Mouse (Mus musculus) stomach, postnatal 0 days (tissue): ENCODE measurements around the gene Tyk2.

Experiments used
- CTCF ChIP-seq: IDR thresholded peaks from 2 replicates; pipeline ENCODE4 v1.5.1; 2016; ENCODE audit warnings: antibody characterized with exemption, low read depth, mild to moderate bottlenecking, moderate library complexity
- EP300 ChIP-seq: optimal IDR thresholded peaks from 2 replicates; pipeline ENCODE3; 2016; ENCODE audit warnings: antibody characterized with exemption

DNA sequence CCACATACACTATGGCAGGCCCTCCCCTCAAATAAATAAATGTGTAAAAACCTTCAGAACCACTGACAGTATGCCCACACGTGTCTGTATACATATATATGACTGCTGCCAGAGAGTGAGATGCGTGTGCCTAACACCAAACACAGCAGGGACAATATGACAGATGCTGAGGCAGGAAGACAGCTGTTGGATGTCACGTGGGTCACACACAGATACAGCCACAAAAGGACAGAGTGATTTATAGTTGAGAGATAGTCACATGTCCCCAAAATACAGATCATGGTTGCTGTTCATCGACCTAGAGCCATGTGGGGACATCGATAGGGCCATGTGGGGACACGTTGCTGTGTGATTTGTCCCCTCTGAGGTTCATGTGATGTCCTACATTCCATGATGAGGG, 14.0 kb downstream of the Tyk2 start:
- TF ChIP-seq EP300 = no peak
- no peak for TF ChIP-seq CTCF
